Mouse (Mus musculus) CH12F3 (cell line): ENCODE data around the gene Rhbdd1.

Experiments
- in situ Hi-C: fragments of 300-500 bp; cut with MboI; formaldehyde crosslinking; loops from 2 replicates; pipeline ENCODE4 v1.14.3; 2020; ENCODE audit warnings: low sequenced_read_pairs

The Rhbdd1 gene

GRCm38 (mm10) chr1:82316111-82316745 is at the start of gene Rhbdd1:
Gene Rhbdd1 (plus strand): TSS chr1:82316452.
- in situ Hi-C loops = no loop called here

- in situ Hi-C loops = no loop called here
Observed at GRCm38 (mm10) chr1:82267547-82267946, 48.7 kb upstream of the Rhbdd1 start.

- in situ Hi-C loops = no loop called here
Observed at GRCm38 (mm10) chr1:82272231-82272630, 44.0 kb upstream of the Rhbdd1 start.

GRCm38 (mm10) chr1:82273529-82273928 is 42.7 kb upstream of the Rhbdd1 start:
- in situ Hi-C loops = no loop called here

- in situ Hi-C loops = no loop called here
Observed at GRCm38 (mm10) chr1:82274361-82274760, 41.9 kb upstream of the Rhbdd1 start.

- in situ Hi-C loops = loop anchor here (25.0 kb wide), 1 partner anchor 967 kb away; no protein-coding TSS in a partner anchor
Observed at GRCm38 (mm10) chr1:82279768-82280167, 36.5 kb upstream of the Rhbdd1 start.

GRCm38 (mm10) chr1:82281823-82282222 is 34.4 kb upstream of the Rhbdd1 start:
- in situ Hi-C loops = loop anchor here (25.0 kb wide), 1 partner anchor 970 kb away; no protein-coding TSS in a partner anchor

GRCm38 (mm10) chr1:82282992-82283611 is 33.1 kb upstream of the Rhbdd1 start:
- in situ Hi-C loops = loop anchor here (25.0 kb wide), 1 partner anchor 971 kb away; no protein-coding TSS in a partner anchor

- in situ Hi-C loops = loop anchor here (25.0 kb wide), 1 partner anchor 972 kb away; no protein-coding TSS in a partner anchor
Observed at GRCm38 (mm10) chr1:82283901-82284301, 32.4 kb upstream of the Rhbdd1 start.

- in situ Hi-C loops = loop anchor here (25.0 kb wide), 1 partner anchor 972 kb away; no protein-coding TSS in a partner anchor
Observed at GRCm38 (mm10) chr1:82284403-82284802, 31.8 kb upstream of the Rhbdd1 start.

- in situ Hi-C loops = loop anchor here (25.0 kb wide), 1 partner anchor 973 kb away; no protein-coding TSS in a partner anchor
Observed at GRCm38 (mm10) chr1:82285461-82286189, 30.6 kb upstream of the Rhbdd1 start.

- in situ Hi-C loops = loop anchor here (25.0 kb wide), 1 partner anchor 974 kb away; no protein-coding TSS in a partner anchor
Observed at GRCm38 (mm10) chr1:82286190-82287051, 29.8 kb upstream of the Rhbdd1 start.

- in situ Hi-C loops = loop anchor here (25.0 kb wide), 1 partner anchor 975 kb away; no protein-coding TSS in a partner anchor
Observed at GRCm38 (mm10) chr1:82287052-82287775, 29.0 kb upstream of the Rhbdd1 start.

- in situ Hi-C loops = loop anchor here (25.0 kb wide), 1 partner anchor 976 kb away; no protein-coding TSS in a partner anchor
Observed at GRCm38 (mm10) chr1:82287776-82288325, 28.4 kb upstream of the Rhbdd1 start.

GRCm38 (mm10) chr1:82288421-82288990 is 27.7 kb upstream of the Rhbdd1 start:
- in situ Hi-C loops = loop anchor here (25.0 kb wide), 1 partner anchor 976 kb away; no protein-coding TSS in a partner anchor

- in situ Hi-C loops = loop anchor here (25.0 kb wide), 1 partner anchor 977 kb away; no protein-coding TSS in a partner anchor
Observed at GRCm38 (mm10) chr1:82289116-82289989, 26.9 kb upstream of the Rhbdd1 start.

GRCm38 (mm10) chr1:82289990-82290681 is 26.1 kb upstream of the Rhbdd1 start:
- in situ Hi-C loops = loop anchor here (25.0 kb wide), 1 partner anchor 978 kb away; no protein-coding TSS in a partner anchor
